Mouse (Mus musculus) frontal cortex, adult (tissue): ENCODE measurements at regions not wholly inside any gene's neighbourhood (a gene's known extent, or its start where the extent isn't known, plus 50 kb on each side); places are given as distances from the start of the nearest gene placed in this dataset.

Source experiments
- ATAC-seq: cut with Nextera tagmentation; 2 replicates; pipeline ENCODE4 v1.9.2; 2017; ENCODE audit warnings: mild to moderate bottlenecking, moderate library complexity, mixed read lengths; ENCODE audit not compliant: low TSS enrichment

DNA sequence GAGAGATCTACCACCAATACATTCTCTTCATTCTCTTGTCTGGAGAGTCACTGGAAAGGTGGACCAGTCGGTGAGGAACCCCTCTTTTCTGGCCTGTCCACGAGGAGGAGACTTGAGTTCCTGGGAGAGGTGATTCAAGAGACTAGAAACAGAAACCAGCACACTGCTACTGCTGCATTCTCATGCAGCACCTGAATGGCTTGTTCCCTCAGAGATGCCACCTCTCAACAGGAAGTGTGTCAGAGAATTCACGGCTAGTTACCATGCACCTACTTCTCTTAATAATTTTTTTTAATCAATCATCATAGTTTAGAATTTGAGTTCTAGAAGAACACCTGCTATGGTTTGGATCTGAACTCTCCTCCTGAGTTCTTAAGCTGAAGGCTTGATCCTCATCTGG lies 52.0 kb upstream of the Dynlrb2 start:
- ATAC-seq = no peak

DNA sequence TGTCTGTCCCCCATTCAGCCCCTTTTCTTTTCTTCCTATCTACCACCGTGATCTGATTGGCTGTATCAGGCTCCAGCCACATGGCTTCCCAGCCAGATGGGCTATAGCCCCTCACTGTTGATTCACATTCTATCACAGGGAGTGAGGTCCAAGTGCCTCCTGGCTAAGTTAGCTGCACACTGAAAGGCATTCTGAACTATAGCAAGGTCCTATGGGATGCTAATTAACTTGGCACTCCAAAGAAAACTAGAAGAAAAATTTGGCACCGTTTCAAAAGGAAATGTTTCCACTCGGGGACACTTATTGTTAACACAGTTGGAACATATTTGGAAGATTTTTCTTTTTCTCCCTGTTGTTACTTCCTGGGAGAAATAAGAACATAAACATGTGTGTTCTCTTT lies 53.4 kb upstream of the Dynlrb2 start:
- no peak for ATAC-seq

DNA sequence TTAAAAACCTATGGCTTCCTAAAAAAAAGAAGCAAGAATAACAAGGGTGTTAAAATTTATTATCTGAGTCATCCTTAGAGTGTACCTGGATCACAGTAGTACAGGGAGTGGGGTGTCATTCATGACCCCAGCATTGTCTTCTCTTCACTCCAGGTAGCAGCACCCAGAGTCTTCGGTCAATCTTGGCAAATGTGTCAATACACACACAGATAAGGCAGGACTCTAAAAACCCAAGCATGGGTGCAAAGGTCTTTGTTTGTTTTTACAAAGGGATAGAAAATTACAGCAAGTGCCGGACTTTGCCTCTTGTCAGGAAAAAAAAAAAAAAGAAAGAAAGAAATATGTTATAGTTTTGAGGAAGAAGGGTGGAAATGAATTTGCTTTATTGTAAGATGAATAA lies 57.3 kb upstream of the Dynlrb2 start:
- ATAC-seq = no peak

DNA sequence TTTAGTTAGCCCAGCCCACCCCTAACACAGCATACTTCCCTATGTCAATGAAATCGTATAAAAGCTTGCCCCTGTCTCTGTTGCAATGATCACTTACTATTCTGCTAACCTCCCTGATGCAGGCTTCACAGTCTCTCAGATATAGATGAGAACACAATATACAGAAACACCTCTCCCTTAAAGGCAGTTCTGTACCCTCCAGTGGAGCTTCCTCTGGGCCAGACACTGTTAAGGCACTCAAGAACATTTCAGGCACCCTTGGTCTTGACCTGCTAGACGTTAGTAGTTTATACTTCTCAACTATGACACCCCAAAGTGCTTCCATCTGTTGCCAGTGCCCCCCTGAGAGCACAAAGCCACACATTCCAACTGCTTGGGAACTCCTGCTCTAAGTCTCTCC lies 61.9 kb upstream of the Dynlrb2 start:
- no peak for ATAC-seq

DNA sequence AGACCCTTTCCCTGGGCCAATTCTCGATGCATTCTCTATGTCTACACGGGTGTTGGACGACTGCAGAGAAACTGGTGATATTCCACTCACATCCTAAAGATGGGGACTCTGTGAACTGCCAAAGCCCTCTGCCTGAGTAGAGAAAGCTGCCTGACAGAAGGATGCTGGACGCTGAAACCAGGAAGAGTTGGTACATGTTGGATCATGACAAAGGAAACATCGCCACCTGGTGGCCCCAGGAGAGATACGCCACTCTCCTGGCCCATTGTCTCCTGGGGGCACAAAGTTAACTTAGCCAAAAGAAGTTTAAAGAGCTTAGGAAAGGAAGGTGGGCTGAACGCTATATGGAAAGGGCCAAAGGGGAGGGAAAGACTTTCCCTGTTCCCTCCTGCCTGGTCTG lies 65.9 kb upstream of the Dynlrb2 start:
- ATAC-seq = peak; percentile 94

DNA sequence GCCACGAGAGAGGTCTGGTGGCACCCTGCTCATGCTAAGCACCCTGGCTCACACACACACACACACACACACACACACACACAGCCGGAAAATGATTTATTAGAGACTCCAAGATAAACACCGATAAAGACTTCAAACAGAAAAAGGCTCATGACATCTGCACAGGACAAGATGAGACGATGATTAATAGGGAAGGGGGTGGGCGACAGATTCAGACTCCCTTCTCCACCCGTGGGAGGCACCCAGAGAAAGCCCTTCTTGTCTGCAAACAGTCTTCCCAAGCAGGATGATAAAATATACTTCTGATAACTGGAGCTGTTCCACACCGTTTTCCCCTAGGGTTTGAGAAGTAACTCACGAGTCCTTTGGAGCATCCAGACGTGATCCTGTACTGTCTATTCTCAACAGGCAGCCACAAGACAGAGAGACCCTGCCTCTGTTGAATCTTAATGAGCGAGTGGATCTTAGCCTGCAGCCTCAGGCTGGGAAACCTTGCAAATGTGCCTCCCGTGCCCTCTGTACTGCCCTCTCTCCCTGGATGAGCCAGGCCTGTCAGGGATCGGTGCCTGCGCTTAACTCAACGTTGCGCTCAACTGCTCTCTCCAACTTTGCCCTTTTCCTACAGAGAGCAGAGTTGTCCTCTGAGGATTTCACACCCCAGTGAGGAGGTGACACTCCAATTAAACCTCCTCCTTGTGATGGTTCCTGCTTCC lies 69.3 kb upstream of the Dynlrb2 start:
- ATAC-seq = no peak

DNA sequence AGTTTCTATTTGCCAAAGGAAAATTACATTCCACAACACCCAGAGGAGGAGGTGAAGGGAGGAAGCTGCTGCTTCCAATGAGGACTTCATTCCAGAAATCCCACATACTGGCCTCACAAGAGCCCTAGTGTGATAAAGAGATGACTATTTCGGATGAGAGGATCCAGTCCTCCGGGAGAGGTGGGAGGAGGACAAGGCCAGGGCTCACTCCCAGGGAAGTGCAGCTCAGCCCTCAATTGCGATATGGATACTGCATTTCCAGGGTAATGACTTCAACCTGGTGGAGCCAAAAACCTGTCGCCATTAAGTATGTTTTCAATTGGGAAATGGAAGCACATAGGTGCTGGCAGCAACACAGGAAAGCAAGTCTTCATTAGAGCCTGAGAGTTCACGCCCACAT lies 74.7 kb upstream of the Dynlrb2 start:
- peak; percentile 77; the same call in 1 of the 2 replicates for ATAC-seq

DNA sequence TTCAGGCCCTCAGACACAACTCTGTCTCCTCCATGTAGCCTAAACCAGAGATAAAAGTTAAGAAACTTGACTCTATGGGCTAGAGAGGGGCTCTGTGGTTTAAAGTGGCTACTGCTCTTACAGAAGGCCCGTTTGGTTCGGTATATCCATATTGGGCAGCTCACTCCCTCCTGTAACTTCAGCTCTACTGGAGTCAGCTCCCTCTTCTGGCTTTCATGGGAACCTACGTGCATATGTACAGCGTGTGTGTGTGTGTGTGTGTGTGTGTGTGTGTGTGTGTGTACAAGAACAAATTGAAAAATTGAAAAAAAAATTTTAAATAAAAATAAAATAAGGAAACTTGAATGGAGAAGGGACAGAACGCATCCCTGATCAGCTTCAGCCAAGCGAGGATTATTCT lies 75.1 kb upstream of the Dynlrb2 start:
- ATAC-seq = peak; percentile 81; the same call in 1 of the 2 replicates

DNA sequence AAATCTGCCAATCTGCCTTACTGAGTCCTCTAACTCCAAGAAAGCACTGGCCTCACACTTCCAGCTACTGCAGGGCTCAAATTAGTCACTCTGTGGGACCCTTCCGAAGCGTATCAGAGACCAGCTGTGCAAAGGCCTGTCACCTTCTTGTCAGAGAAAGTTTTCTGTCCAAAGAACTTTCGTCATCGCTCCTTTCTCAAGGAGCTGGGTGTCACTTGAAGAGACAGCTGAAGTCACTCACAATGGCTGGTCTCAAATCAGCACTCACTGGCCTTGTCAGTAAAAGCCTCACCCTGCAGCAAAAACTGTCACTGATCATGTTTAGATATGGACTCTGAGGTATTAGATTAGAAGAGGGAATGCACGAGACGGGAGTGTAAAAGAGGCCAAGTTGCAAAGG lies 81.9 kb upstream of the Dynlrb2 start:
- ATAC-seq = no peak

DNA sequence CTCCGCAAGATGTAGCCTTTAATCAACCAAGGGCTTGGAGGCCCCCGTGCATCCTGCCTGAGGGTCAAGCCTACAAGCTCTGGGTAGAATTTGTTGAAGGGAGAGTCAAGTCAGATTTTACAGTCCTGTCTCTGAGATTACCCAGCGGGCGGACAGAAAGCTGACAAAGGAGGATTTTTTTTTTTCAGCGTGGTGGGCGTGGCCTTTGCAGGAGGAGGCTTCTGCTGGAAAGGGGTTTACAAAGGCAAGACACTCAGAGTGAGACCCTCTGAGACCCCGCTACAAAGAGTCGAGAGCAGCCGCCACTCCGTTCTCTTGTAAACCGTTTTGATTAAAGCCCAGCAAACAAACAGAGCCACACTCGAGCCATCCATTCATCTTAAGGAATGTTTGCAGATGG lies 92.1 kb upstream of the Dynlrb2 start:
- ATAC-seq = no peak

DNA sequence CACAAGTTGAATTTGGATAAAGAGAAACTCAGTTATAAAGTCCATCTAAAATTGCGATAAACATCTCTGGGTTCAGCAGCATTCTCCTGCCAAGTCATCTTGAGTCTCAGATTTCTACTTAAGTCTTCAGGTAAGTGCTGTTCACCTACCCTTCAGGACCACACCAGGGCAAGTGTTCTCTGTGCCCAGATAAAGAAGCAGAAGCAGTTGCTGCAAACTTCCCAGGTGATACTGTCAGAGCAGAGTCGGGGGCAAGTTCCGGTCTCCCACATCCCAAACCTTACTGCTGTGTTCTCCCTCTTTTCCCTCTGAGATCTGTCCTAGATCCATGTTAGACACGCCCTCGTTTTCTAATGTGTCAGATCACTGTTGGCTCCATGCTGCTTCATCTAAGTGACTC lies 94.7 kb upstream of the Dynlrb2 start:
- ATAC-seq = no peak

DNA sequence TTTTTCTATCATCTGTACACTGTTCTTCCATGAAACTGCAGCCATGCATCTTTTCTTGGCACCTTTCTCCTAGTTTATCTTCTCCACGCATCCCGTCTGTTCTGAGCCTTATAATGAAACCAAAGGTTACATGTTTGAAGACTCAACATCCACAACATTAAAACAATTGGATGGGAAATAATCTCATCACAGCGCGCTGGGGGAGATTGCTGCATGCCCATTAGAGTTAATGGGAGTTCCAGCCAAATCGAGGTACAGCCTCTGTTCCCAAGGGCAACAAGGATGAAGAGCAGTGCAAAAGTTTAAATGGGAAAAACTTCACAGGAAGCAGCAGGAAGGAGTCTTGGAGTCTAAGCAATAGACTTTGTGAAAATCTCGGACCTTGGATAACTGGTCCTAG lies 95.8 kb upstream of the Dynlrb2 start:
- ATAC-seq = no peak

DNA sequence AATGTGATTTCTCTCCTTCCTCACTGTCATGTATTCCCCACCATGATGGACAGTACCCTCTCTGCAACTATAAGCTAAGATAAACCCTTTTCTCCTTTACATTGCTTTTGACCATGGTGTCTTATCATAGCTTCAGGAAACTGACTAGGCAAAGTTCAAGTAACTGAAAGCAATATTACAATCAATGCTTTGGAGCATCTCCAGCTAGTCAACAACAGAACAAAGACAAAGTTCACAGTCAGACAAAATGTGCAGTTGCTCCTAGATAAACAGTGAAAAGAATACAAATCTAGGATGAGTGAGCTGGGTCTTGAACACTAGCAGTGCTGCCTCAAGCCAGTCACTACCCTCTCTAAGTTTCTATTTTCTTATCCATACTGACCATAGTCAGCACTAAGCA lies 100.2 kb upstream of the Dynlrb2 start:
- ATAC-seq = no peak

DNA sequence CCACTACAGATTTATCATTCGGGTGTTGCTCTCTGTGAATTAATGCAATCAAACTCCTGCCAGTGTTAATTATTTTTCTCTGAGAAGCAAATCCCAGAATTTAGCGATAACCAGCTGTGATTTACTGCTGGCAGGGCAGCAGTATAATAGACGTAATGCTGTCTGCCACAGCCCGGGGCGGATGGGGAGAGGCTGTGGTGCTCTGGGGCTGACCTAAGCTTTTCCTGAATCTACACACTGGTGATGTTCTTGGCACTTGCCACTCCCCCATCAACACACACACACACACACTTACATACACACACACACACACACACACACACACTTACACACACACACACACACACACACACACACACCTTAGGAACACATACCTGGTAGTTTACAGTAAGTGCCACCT lies 101.4 kb upstream of the Dynlrb2 start:
- ATAC-seq = no peak

DNA sequence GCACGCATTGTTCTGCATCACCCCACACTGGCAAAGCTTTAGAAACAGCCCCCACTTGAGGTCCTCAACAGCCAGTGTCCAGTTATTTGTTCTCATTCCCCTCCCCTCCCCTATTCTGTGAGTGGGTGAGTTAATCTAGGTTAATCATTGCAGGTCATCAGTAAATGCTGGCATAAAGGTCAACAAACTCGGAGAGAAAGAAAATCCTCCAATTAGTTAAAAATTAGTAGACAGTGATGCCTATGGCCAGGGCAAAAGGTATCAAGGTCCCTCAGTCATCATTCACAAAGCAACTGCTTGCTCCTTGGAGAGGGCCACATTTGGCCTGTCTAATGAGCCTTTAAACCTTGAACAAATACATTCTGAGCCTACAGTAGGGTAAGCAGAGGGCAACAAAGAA lies 105.3 kb upstream of the Dynlrb2 start:
- no peak for ATAC-seq

DNA sequence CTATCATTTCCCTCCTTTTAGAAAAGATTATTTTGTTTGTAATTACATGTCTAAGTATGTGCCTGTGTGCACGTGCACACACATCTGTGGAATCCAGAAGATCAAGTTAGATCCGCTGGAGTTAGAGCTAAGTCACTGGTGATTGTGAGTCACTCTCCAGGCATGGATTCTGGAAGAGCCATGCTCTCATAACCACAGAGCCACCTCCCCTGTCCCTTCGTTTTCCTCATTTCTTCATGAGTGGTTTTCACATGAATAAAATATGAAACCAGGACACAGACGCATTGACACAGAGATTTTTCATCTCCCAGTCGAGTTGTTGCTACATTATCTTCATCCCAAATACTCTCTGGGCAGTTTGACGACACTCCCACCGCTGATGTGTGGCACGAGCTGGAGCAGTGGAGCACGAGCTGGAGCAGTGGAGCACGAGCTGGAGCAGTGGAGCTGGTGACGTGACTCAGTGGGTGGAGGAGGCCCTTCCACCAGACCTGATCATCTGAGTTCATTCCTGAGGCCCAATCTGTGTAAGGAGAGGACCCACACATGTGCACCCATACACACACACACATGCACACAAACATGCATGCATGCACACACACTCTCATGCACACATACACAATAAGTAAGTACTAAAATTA lies 106.1 kb upstream of the Dynlrb2 start:
- no peak for ATAC-seq

DNA sequence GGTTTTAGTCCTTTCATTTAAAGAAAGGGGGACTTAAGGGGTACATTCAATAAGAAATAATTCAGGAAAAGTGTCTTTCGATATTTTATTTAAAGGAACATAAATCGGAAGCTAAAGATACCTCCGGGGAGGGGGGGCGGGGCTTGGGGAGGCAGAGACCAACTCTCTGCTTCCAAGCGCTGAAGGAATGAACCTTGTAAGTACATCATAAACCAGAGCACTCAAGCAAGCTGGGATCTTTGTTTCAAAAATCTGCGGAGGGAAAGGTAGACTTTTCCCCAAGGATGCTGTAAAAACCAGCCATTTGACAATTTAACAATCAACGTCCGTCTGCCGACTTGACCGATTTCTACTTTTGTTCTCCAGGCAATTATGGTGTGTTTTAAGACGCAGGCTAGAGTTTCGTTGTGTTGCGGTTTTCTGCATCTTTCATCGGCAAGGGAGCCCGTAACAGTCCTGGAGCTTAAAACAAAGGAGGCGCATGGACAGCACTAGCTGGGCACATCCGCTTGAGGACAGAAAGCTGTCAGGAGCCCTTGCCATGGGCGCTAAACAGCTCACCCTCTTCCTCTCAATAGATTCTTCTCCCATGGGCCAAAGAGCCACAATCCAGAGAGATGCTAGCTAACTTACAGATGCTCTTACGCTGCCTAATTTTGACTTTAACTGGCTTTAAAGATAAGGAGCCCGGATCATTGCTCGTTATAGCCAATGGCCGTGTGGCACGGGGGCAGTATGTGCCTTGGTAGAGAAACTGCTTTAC lies 119.4 kb upstream of the Dynlrb2 start:
- ATAC-seq = peak; percentile 59; the same call in 1 of the 2 replicates

DNA sequence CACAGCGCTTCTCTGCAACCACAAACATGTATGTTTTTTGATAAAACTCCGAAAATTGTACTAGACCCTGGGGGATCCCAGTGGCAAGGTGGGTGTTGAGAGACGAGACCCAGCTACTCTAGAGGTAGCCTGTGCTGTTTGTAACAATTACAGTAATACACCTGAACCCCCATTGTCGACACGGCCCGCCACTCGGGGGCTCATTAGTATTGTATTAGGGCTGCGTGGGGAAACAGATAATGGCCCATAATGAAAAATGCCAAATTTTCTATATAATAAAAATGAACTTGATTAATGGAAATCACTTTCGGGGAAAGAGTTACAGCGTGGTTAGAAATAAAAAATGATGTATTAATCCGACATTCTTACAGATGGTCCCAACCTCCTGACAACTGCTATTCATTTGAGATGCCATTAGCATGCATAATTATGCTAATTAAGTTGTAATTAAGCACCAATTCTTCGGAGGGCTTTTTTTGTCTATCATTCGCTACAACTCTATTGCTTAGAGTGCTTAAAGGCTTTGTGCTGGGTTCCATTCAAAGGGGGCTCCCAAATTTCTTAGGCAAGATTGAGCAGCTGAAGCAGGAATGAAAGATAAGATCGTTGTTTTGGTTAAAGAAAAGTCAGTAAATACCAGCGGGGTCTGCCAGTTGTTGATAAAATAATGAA lies 120.2 kb upstream of the Dynlrb2 start:
- no peak for ATAC-seq

DNA sequence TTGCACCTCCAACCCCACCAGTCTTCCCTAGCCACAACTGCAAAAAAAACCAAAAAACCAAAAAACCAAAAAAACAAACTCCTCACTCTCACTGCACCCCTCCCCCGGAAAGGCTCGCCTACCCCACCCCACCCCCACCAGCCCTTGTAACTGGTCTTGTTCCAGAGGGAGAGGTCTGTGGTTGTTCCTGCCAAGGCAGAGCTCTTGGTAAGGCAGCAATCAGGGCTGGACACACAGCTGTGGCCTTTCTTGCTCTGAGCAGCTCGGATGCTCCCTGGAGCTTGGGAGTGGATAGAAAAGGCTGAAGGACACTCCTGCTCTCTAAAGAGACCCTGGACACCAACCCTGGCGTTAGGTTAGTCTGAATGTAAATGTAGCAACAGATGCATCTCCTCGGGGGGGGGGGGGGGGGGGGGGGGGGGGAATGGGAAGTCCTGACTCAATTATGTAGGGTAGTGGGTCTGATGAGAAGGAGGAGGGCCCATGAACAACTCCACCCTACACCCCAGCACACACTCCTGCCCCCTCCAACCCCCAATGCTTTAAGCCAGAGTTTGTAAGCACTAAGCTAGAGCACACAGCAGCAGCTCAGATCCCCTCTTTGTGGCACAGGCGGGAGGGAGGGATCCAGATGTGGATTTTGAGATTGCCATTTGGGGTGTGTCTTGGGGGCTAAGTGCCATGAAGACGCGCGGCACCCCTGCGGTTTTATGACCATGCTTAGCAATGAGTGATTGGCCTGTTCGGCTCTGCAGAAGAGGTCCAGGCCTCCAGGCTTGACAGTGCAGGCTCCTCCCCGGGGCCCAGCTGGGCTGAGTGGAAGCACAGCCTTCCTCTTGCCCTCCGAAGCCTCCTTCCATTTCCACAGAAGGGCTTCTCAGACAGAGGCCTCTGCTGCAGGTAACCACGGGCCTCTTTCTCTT lies 121.0 kb upstream of the Dynlrb2 start:
- ATAC-seq = no peak

DNA sequence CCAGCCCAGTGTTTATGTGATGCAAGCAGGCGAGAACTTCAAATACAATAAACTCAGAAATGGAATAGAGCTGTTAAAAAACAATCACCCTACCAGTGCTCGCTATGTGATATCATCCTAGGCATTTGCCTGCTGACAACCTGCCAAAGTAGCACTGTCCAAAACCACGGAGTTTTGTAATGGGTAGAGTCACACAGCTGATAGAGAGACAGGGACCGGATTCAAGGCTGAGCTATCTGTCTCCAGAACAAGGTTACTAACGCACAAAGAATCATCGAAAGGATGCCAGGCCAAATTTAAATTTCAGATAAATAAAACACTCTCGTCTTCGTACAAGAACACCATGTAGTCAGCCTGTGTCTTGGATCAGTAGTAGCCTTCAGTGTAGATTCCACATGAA lies 121.7 kb upstream of the Dynlrb2 start:
- no peak for ATAC-seq

DNA sequence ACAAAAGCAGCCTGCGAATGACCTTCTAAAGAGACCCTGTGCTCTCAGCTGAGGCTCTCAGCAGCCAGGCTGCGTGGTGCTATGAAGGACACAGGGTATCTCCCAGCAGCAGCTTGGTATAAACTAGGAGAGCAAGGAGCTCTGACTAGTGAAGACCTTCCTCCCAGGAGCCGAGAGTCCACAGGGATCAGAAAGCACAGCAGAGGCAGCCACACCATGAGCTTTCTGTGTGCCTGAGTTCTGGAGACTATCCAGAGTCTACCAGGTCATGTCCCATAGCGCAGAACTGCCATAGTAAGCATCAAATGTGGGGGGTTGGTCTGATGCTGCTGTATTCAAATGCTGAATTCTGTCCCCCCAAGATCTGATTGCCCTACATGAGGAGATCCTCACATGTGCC lies 124.2 kb upstream of the Dynlrb2 start:
- ATAC-seq = no peak
